Mouse (Mus musculus) C2C12 (cell line): ENCODE data around the gene Gdpd5. TPM values are rescaled to one million over a fixed set of nuclear protein-coding genes. Genes with fewer than 3 reads are reported as not detected.

Source experiments
- H3K27me3 ChIP-seq: one replicate; pipeline ENCODE4 v1.6.1; 2011; ENCODE audit not compliant: control insufficient read depth, insufficient read depth, insufficient read length
- H3K36me3 ChIP-seq: one replicate; pipeline ENCODE4 v1.6.1; 2011; ENCODE audit not compliant: control insufficient read depth, insufficient read depth
- H3K4me3 ChIP-seq: one replicate; pipeline ENCODE4 v1.5.1; 2011; ENCODE audit warnings: mild to moderate bottlenecking, control low read depth; ENCODE audit not compliant: poor library complexity, insufficient read depth, severe bottlenecking
- H3K79me2 ChIP-seq: one replicate; pipeline ENCODE4 v1.6.1; 2011; ENCODE audit not compliant: control insufficient read depth, insufficient read depth
- H3K79me3 ChIP-seq: one replicate; pipeline ENCODE4 v1.6.1; 2011; ENCODE audit warnings: low read depth, control low read depth
- H3ac ChIP-seq: one replicate; pipeline ENCODE3; 2011; ENCODE audit warnings: low read depth; ENCODE audit not compliant: control insufficient read depth, insufficient read length
- CEBPB ChIP-seq: IDR thresholded peaks from one replicate; pipeline ENCODE4 v1.6.1; 2011; ENCODE audit warnings: low read depth, mild to moderate bottlenecking, control low read depth, moderate library complexity
- CTCF ChIP-seq: IDR thresholded peaks from one replicate; pipeline ENCODE4 v1.5.1; 2011; ENCODE audit not compliant: control insufficient read depth, insufficient read depth, insufficient read length
- FOSL1 ChIP-seq: IDR thresholded peaks from one replicate; pipeline ENCODE4 v1.8.0; 2011; ENCODE audit warnings: mild to moderate bottlenecking, low read length; ENCODE audit not compliant: poor library complexity, insufficient read depth, severe bottlenecking
- MAX ChIP-seq: IDR thresholded peaks from one replicate; pipeline ENCODE4 v1.6.1; 2011; ENCODE audit warnings: mild to moderate bottlenecking, control low read depth
- MYOD1 ChIP-seq: IDR thresholded peaks from one replicate; pipeline ENCODE4 v1.6.1; 2011; ENCODE audit warnings: low read depth; ENCODE audit not compliant: control insufficient read depth, insufficient read length
- MYOG ChIP-seq: IDR thresholded peaks from one replicate; pipeline ENCODE4 v1.6.1; 2011; ENCODE audit not compliant: control insufficient read depth, insufficient read length; ENCODE audit errors: extremely low read depth
- USF1 ChIP-seq: IDR thresholded peaks from one replicate; pipeline ENCODE4 v1.6.1; 2011; ENCODE audit warnings: low read depth, mild to moderate bottlenecking, control low read depth, moderate library complexity
- polyA plus RNA-seq: library from polyadenylated mRNA; unstranded; fragments of >200 nt; fragmentation: generic; extraction: Trizol; gene quantifications from one replicate; pipeline ENCODE4 v1.2.1, GENCODE M21; 2012; ENCODE audit warnings: missing spikeins

Gene Gdpd5
- polyA plus RNA-seq, 1 experiment = 3.6 TPM

- H3K79me2 ChIP-seq = no peaks in the 10 kb centered on the region
- H3K27me3 ChIP-seq = no peaks in the 10 kb centered on the region
- H3K36me3 ChIP-seq = no peaks in the 10 kb centered on the region
- no peak overlapping the region for H3K4me3 ChIP-seq
- TF ChIP-seq MYOD1 = no peak
- TF ChIP-seq CEBPB = no peak
- TF ChIP-seq USF1 = no peak
- no peak for TF ChIP-seq CTCF
- no peak for TF ChIP-seq FOSL1
- TF ChIP-seq MYOG = no peak
- no peak for TF ChIP-seq MAX
- H3ac ChIP-seq = no peak overlapping the region
- no peaks in the 10 kb centered on the region for H3K79me3 ChIP-seq
These were observed 72.8 kb downstream of the Gdpd5 start for GRCm38 (mm10) chr7:99454044-99454443.

- no peak for TF ChIP-seq CEBPB
- no peak for TF ChIP-seq MYOG
- no peak for TF ChIP-seq MYOD1
- no peak for TF ChIP-seq FOSL1
- TF ChIP-seq CTCF = no peak
- no peak for TF ChIP-seq MAX
- TF ChIP-seq USF1 = no peak
- no peaks in the 10 kb centered on the region for H3K27me3 ChIP-seq
- no peaks in the 10 kb centered on the region for H3K79me2 ChIP-seq
- H3K79me3 ChIP-seq = no peaks in the 10 kb centered on the region
- H3K36me3 ChIP-seq = no peaks in the 10 kb centered on the region
- no peak overlapping the region for H3ac ChIP-seq
- no peak overlapping the region for H3K4me3 ChIP-seq
These were observed 77.6 kb downstream of the Gdpd5 start for GRCm38 (mm10) chr7:99458849-99459248.

GRCm38 (mm10) chr7:99459888-99460652 is 78.9 kb downstream of the Gdpd5 start:
- H3ac ChIP-seq = no peak overlapping the region
- no peaks in the 10 kb centered on the region for H3K79me3 ChIP-seq
- no peak overlapping the region for H3K4me3 ChIP-seq
- H3K36me3 ChIP-seq = no peaks in the 10 kb centered on the region
- TF ChIP-seq USF1 (no peak), CTCF (no peak), FOSL1 (no peak), MYOG (no peak)
- no peaks in the 10 kb centered on the region for H3K79me2 ChIP-seq
- H3K27me3 ChIP-seq = no peaks in the 10 kb centered on the region

GRCm38 (mm10) chr7:99463120-99463519 is 81.9 kb downstream of the Gdpd5 start:
- H3K27me3 ChIP-seq = no peaks in the 10 kb centered on the region
- no peaks in the 10 kb centered on the region for H3K36me3 ChIP-seq
- no peak overlapping the region for H3K4me3 ChIP-seq
- no peaks in the 10 kb centered on the region for H3K79me3 ChIP-seq
- no peak for TF ChIP-seq MYOD1
- no peak for TF ChIP-seq CEBPB
- H3K79me2 ChIP-seq = no peaks in the 10 kb centered on the region
- H3ac ChIP-seq = no peak overlapping the region

- Histone ChIP-seq H3K36me3 (no peaks in the 10 kb centered on the region), H3K79me2 (no peaks in the 10 kb centered on the region), H3K79me3 (no peaks in the 10 kb centered on the region), H3K27me3 (no peaks in the 10 kb centered on the region), H3ac (no peak within 1 kb of the TSS), H3K4me3 (no peak within 1 kb of the TSS)
- TF ChIP-seq USF1 = no peak
- no peak for TF ChIP-seq MAX
- no peak for TF ChIP-seq CEBPB
- no peak for TF ChIP-seq FOSL1
- TF ChIP-seq MYOG = no peak
- no peak for TF ChIP-seq MYOD1
- TF ChIP-seq CTCF = no peak
These were observed 84.6 kb downstream of the Gdpd5 start, which contains the start of gene Klhl35 for GRCm38 (mm10) chr7:99465811-99466210. Klhl35 (plus strand) TSS chr7:99466004.

- H3K79me2 ChIP-seq = no peaks in the 10 kb centered on the region
- H3ac ChIP-seq = no peak overlapping the region
- H3K36me3 ChIP-seq = no peaks in the 10 kb centered on the region
- TF ChIP-seq FOSL1 (no peak), MAX (no peak), MYOD1 (no peak), CTCF (no peak), MYOG (no peak), CEBPB (no peak), USF1 (no peak)
- H3K79me3 ChIP-seq = no peaks in the 10 kb centered on the region
- H3K27me3 ChIP-seq = no peaks in the 10 kb centered on the region
- no peak overlapping the region for H3K4me3 ChIP-seq
These were observed 86.7 kb downstream of the Gdpd5 start for GRCm38 (mm10) chr7:99467916-99468282.
